Mouse (Mus musculus) forebrain, embryonic 12.5 days (tissue): ENCODE results near the gene Sumf2. TPM values are rescaled to one million over a fixed set of nuclear protein-coding genes. Genes with fewer than 3 reads are reported as not detected.
"Not testable (repeated sequence)": the region's sequence is repeated elsewhere in the genome, so short reads cannot be mapped to it uniquely, and the experiment has no call there.

Experiments used
- ATAC-seq: fragments of 200-750 bp; cut with Nextera tagmentation; 2 replicates; pipeline ENCODE4 v1.8.0; 2017; ENCODE audit warnings: moderate TSS enrichment; ENCODE audit not compliant: low FRiP score
- H3K27ac ChIP-seq: fragments of 300-500 bp; sonication (generic); 2 replicates; pipeline ENCODE4 v1.5.1; 2016; ENCODE audit warnings: mild to moderate bottlenecking
- H3K27me3 ChIP-seq: fragments of 300-500 bp; sonication (generic); 2 replicates; pipeline ENCODE4 v1.6.1; 2016; ENCODE audit warnings: mild to moderate bottlenecking
- H3K36me3 ChIP-seq: fragments of 300-500 bp; sonication (generic); replicated peaks from 2 replicates; pipeline ENCODE4 v1.6.1; 2016; ENCODE audit warnings: mild to moderate bottlenecking
- H3K4me1 ChIP-seq: fragments of 300-500 bp; sonication (generic); 2 replicates; pipeline ENCODE4 v1.6.1; 2016
- H3K4me2 ChIP-seq: fragments of 300-500 bp; sonication (generic); 2 replicates; pipeline ENCODE4 v1.6.1; 2016; ENCODE audit warnings: mild to moderate bottlenecking, moderate library complexity
- H3K4me3 ChIP-seq: fragments of 300-500 bp; sonication (generic); replicated peaks from 2 replicates; pipeline ENCODE4 v1.5.1; 2016; ENCODE audit warnings: mild to moderate bottlenecking
- H3K9ac ChIP-seq: fragments of 300-500 bp; sonication (generic); 2 replicates; pipeline ENCODE4 v1.6.1; 2016; ENCODE audit warnings: mild to moderate bottlenecking
- H3K9me3 ChIP-seq: fragments of 300-500 bp; sonication (generic); 2 replicates; pipeline ENCODE4 v1.6.1; 2016
- WGBS: fragments of 180-500 bp; shearing (Covaris S2); methylation state at CpG from one replicate; pipeline ENCODE4 v1.1.7; 2016; 5-methylcytosine and 5-hydroxymethylcytosine counted together
- polyA plus RNA-seq: library from polyadenylated mRNA; unstranded; fragments of >200 nt; fragmentation: Nextera tagmentation; extraction: Ambion mirVana; gene quantifications from 2 replicates; pipeline ENCODE4 v1.2.1, GENCODE M21; 2016

The Sumf2 gene
- polyA plus RNA-seq, 1 experiment from 2014 or later, result 49.2 TPM

DNA sequence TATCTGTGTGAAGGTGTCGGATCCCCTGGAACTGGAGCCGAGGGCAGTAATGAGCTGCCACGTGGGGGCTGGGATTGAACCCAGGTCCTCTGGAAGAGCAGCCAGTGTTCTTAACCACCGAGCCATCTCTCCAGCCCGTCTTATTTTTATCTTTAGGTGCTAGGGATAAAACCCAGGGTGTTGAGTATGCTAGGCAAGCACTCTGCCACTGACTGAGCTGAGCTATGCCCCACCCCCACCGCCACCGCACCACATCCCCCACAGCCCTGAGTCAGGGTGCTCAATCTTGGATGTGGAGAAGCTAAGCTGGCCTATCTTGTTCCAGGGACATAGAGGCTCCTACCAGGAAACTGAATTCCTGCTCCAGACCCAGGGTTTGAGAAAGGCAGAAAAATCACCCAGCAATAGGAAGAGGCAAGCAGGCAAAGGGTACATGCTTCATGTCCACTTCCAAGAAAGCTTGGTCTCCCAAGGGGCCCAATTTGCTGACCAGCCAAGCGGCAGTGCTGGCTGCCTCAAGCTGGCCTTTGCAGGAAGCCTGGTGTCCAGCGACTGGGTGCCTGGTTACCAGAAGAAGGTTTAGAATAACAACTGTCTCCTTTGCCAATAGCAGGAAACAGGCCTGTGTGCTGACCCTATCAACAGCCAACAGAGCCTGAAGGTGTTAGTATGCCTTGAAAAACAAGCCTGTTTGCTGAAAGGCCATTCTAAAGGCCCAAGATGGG lies 31.1 kb downstream of the Sumf2 start:
- H3K27ac ChIP-seq, result no peak overlapping the region
- no peaks in the 10 kb centered on the region for H3K27me3 ChIP-seq
- no peaks in the 10 kb centered on the region for H3K4me1 ChIP-seq
- H3K4me2 ChIP-seq, result no peak overlapping the region
- WGBS, result 78% methylated on average over 9 of the region's 9 CpGs
- H3K36me3 ChIP-seq, result peaks cover 25% of the 10 kb centered on the region
- no peak overlapping the region for H3K9ac ChIP-seq
- no peaks in the 10 kb centered on the region for H3K9me3 ChIP-seq
- no peak overlapping the region for H3K4me3 ChIP-seq
- no peak for ATAC-seq

DNA sequence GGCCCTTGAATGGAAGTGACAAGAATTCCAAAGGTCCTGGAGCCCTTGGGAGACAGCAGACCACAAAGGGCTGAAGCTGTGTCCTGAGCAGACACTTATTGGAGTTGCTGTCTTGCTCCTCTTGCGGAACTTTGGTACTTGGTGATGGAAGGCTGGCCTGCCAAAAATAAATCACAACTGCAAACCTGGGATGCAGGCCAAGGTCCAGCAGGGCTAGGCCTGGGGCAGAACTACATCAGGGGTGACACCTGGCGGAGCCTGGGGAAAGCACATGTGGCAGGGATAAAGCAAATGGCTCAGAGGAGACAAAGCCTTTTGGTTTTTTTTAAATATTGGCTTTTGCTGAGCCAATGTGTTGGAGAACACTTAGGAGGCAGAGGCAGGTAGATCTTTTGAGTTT lies 32.2 kb downstream of the Sumf2 start:
- 65% methylated on average over 2 of the region's 2 CpGs for WGBS
- no peak overlapping the region for H3K27ac ChIP-seq
- H3K4me2 ChIP-seq, result no peak overlapping the region
- no peak for ATAC-seq
- no peak overlapping the region for H3K4me3 ChIP-seq
- no peaks in the 10 kb centered on the region for H3K4me1 ChIP-seq
- peaks cover 31% of the 10 kb centered on the region for H3K36me3 ChIP-seq
- no peaks in the 10 kb centered on the region for H3K27me3 ChIP-seq
- H3K9me3 ChIP-seq, result no peaks in the 10 kb centered on the region
- no peak overlapping the region for H3K9ac ChIP-seq

DNA sequence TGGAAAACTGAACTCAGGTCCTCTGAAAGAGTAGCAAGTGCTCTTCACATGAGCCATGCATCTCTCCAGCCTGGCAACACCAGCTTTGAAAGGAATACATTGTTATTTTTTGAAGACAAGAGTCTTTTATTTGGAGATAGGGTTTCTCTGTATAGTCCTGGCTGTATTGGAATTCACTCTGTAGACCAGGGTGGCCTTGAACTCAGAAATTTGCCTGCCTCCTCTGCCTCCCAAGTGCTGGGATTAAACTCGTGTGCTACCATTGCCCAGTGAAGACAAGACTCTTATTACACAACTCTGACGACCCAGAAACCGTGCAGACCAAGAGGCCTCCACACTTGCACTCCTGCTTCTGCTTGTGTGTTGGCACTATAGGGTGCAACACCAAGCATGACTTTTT lies 33.1 kb downstream of the Sumf2 start:
- no peak overlapping the region for H3K27ac ChIP-seq
- H3K9ac ChIP-seq, result no peak overlapping the region
- peaks cover 40% of the 10 kb centered on the region for H3K36me3 ChIP-seq
- 77% methylated on average over 3 of the region's 3 CpGs for WGBS
- H3K4me2 ChIP-seq, result no peak overlapping the region
- no peak for ATAC-seq
- no peaks in the 10 kb centered on the region for H3K9me3 ChIP-seq
- no peaks in the 10 kb centered on the region for H3K27me3 ChIP-seq
- H3K4me3 ChIP-seq, result no peak overlapping the region
- no peaks in the 10 kb centered on the region for H3K4me1 ChIP-seq

DNA sequence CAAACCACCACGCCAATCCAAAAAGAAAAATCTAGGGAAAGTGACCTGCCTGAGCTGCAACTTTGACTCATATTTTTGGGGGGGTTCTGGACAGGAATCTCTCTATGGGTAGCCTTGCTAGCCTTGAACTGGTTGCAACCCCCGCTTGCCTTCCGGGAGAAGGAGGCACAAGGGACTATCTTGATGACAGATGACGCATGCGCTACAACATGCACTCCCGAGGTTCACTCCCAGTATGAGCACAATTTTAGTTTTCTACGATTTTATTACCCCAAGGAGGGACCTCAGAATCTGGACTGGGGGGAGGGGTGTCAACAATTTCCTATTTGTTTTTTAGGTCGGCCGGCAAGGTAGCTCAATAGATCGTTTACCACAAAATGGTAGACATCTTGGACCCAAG lies 39.5 kb downstream of the Sumf2 start:
- peak overlapping the region; percentile 91 for H3K4me3 ChIP-seq
- H3K4me1 ChIP-seq, result peaks cover 14% of the 10 kb centered on the region
- peaks cover 29% of the 10 kb centered on the region for H3K36me3 ChIP-seq
- H3K27me3 ChIP-seq, result no peaks in the 10 kb centered on the region
- peak overlapping the region; percentile 89 for H3K9ac ChIP-seq
- peak overlapping the region; percentile 83 for H3K4me2 ChIP-seq
- H3K9me3 ChIP-seq, result no peaks in the 10 kb centered on the region
- no peak for ATAC-seq
- 50% methylated on average over 10 of the region's 10 CpGs for WGBS
- H3K27ac ChIP-seq, result no peak overlapping the region

DNA sequence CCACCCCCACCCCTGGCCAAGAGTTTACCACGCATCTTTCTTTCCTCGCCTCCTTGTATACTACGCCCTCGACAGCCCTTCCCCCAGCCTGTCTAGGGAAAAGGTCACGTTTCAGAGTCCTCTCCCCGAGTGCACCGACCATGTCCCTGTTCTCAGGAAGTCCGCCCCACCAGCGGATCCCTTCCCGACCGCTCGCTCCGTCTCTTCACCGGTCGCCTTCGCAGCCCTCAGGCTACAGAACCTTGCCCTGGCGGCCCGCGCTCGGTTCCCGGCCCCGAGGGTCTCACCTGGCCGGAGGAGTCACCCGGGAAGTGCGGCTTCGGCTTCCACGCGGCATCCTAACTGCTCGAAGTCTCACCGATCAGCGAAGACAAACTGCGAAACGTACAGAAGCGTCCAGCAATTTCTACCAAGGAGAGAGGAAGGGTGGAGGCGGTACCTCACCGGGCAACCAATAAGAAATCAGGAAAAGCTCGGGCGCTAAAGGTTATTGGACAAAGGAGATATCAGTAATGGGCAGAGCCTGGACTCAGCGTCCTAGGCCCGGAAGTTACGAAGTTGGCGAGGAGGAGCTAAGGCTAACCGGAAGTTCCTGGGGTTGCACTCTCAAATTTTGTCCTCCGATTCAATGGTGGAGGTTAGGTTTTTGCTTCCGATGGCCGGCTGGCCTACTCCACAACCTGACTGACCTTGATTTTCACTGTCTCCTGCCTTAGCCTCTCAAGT lies 40.3 kb downstream of the Sumf2 start, which contains the start of gene Chchd2:
TSS of gene Chchd2 (minus strand) at position 560 of the 726 bp plus-strand sequence.
- ATAC-seq, result peak; percentile 100
- H3K36me3 ChIP-seq, result peaks cover 22% of the 10 kb centered on the region
- H3K4me3 ChIP-seq, result peak within 1 kb of the TSS; percentile 91
- H3K9ac ChIP-seq, result peak within 1 kb of the TSS; percentile 89
- peaks cover 14% of the 10 kb centered on the region for H3K4me1 ChIP-seq
- under 1% methylated on average over 46 of the region's 46 CpGs for WGBS
- peak within 1 kb of the TSS; percentile 83 for H3K4me2 ChIP-seq
- no peaks in the 10 kb centered on the region for H3K27me3 ChIP-seq
- H3K27ac ChIP-seq, result peak within 1 kb of the TSS; percentile 94
- no peaks in the 10 kb centered on the region for H3K9me3 ChIP-seq

DNA sequence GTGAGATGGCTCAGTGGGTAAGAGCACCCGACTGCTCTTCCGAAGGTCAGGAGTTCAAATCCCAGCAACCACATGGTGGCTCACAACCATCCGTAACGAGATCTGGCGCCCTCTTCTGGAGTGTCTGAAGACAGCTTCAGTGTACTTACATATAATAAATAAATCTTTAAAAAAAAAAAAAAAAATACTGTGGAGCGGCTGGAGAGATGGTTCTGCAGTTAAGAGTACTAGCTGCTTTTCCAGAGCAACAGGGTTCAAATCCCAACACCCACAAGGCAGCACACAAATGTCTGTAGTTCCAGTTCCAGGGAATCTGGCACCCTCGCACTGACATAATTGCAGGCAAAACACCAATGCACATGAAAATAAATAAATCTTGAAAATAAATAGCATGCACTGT lies 43.6 kb downstream of the Sumf2 start:
- not testable (repeated sequence) for H3K9me3 ChIP-seq, H3K9ac ChIP-seq, H3K27ac ChIP-seq, H3K27me3 ChIP-seq, ATAC-seq, H3K4me2 ChIP-seq, H3K36me3 ChIP-seq, H3K4me3 ChIP-seq
- H3K4me1 ChIP-seq, result peaks cover 14% of the 10 kb centered on the region
- 75% methylated on average over 7 of the region's 7 CpGs for WGBS

DNA sequence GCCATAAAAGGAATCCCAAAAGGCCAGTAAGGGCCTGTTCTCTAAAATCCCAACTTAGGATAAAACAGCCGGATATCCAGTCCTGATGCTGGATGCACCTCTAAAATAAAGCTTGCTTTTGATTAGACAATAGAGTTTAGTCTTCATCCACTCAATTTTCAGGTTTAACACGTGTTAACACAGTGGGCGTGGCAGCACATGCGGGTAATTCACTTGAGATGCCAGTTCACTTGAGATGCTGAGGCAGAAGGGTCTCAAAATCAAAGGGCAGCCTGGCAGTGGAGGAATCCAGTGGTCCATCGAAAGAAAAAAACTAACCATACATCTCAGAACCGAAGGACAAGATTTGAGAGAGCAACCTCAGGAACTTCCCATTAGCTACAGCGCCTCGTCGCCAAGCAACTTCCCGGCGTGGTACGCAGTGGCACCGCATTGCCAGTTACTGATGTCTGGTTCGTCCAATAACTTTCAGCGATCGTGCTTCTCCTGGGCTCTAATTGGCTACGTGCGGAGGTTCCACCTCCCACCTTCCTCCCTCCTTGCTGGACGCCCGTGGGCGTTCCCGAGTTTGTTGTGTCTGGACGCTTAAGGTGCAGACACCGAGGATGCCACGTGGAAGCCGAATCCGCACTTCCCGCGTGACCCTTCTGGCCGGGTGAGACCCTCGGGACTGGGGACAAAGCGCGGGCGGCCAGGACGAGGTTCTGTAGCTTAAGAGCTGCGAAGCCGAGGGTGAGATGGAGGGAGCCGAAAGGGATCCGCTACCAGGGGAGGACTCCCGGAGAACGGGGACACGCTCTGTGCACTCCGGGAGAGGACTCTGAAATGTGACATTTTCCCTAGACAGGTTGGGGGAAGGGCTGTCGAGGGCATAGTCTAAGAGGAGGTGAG lies 48.7 kb downstream of the Sumf2 start, which contains the start of gene Zbed5:
TSS of gene Zbed5 (plus strand) at position 526 of the 891 bp plus-strand sequence.
- whole genome bisulfite sequencing, result 2% methylated on average over 44 of the region's 44 CpGs
- Histone ChIP-seq H3K4me3 (peak within 1 kb of the TSS; percentile 61), H3K9ac (peak within 1 kb of the TSS; percentile 63), H3K27me3 (no peaks in the 10 kb centered on the region), H3K36me3 (no peaks in the 10 kb centered on the region), H3K4me1 (peaks cover 12% of the 10 kb centered on the region), H3K9me3 (no peaks in the 10 kb centered on the region), H3K4me2 (peak within 1 kb of the TSS; percentile 89), H3K27ac (0 out of 2 replicates have a peak within 1 kb of the TSS, but pooled peaks have one; percentile 36)
- peak; percentile 98 for ATAC-seq

DNA sequence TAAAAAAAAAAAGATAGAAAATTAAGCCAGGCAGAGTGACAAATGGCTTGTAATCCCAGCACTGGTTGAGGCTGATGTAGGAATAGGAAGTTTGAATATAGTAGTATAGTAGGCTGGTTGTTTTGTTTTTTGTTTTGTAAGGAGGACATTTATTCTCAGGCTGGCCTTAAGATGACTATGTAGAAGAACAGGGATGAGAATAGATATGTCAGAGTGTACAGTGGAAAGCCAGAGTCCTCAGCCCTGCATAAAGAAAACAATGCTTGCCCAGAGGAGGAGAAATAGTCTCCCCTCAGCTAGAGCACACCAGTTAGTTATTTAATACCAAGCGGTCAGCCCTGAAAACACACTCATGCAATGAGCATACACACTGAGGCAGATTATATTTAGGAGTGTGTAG lies 51.7 kb downstream of the Sumf2 start, which contains the start of gene Phkg1:
TSS of gene Phkg1 (minus strand) at position 101 of the 400 bp plus-strand sequence.
- H3K27me3 ChIP-seq, result no peaks in the 10 kb centered on the region
- H3K36me3 ChIP-seq, result no peaks in the 10 kb centered on the region
- 98% methylated on average over 1 of the region's 1 CpGs for WGBS
- H3K9ac ChIP-seq, result no peak within 1 kb of the TSS
- H3K4me2 ChIP-seq, result no peak within 1 kb of the TSS
- peaks cover 12% of the 10 kb centered on the region for H3K4me1 ChIP-seq
- H3K4me3 ChIP-seq, result no peak within 1 kb of the TSS
- H3K9me3 ChIP-seq, result no peaks in the 10 kb centered on the region
- H3K27ac ChIP-seq, result no peak within 1 kb of the TSS
- ATAC-seq, result no peak

DNA sequence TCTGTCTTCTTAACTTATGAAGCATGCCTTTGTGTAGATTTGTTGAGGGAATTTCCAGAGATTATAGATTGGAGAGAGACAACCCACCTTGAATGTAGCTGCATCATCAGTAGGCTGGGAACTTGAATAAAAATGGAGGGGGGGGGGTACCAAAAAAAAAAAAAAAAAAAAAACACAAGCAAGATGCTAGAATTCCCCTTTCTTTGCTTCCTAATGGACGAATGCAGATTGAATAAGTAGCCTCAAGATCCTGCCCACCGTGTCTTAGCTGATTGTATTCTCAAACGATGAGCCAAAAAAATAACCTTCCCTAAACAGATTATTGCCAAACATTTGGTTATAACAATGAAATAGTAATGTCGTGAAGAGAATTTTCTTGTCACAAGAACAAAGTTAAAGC lies 61.0 kb downstream of the Sumf2 start:
- Histone ChIP-seq H3K4me1 (peaks cover 7% of the 10 kb centered on the region; the same call in 1 of the 2 replicates), H3K4me2 (peak overlapping the region; percentile 67), H3K9me3 (no peaks in the 10 kb centered on the region), H3K27me3 (no peaks in the 10 kb centered on the region), H3K36me3 (no peaks in the 10 kb centered on the region), H3K27ac (peak overlapping the region; percentile 90), H3K4me3 (peak overlapping the region; percentile 58), H3K9ac (peak overlapping the region; percentile 53)
- 27% methylated on average over 4 of the region's 4 CpGs for WGBS
- ATAC-seq, result no peak

DNA sequence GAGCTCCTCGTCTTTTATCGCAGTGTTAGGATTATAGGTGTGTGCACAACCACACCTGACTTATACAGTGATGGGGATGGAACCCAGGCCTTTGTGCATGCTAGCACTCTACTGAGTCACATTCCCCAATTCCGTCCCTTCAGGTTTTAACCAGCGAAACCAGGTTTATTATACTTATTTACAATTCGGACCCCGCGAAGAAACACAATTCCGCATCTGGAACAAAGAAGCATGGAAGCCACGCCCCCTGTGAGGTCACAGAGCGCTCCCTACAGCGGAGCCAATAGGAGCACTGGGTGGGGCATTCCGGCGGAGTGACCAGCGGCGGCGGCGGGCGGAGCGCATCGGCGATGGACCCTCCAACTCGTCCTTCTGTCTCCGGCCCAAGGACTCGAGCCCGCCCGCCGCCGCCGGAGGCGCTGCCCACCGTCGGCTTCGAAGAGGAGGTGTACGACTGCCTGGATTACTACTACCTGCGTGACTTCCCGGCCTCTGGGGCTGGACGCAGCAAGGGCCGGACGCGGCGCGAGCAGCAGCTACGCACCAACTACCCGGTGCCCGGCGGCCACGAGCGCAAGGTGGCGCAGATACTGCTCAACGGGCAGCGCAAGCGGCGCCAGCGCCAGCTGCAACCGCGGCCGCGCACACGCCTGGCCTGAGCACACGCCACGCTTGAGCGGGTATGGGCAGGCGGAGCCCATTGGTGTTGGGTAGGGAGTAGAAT lies 61.6 kb downstream of the Sumf2 start, which contains the start of gene Nupr1l:
TSS of gene Nupr1l (plus strand) at position 299 of the 724 bp plus-strand sequence.
- Histone ChIP-seq H3K4me3 (peak within 1 kb of the TSS; percentile 58), H3K27ac (peak within 1 kb of the TSS; percentile 90), H3K27me3 (no peaks in the 10 kb centered on the region), H3K4me1 (peaks cover 7% of the 10 kb centered on the region; the same call in 1 of the 2 replicates), H3K4me2 (peak within 1 kb of the TSS; percentile 67), H3K9ac (peak within 1 kb of the TSS; percentile 66), H3K36me3 (no peaks in the 10 kb centered on the region), H3K9me3 (no peaks in the 10 kb centered on the region)
- ATAC-seq, result peak; percentile 99
- WGBS, result under 1% methylated on average over 63 of the region's 63 CpGs

DNA sequence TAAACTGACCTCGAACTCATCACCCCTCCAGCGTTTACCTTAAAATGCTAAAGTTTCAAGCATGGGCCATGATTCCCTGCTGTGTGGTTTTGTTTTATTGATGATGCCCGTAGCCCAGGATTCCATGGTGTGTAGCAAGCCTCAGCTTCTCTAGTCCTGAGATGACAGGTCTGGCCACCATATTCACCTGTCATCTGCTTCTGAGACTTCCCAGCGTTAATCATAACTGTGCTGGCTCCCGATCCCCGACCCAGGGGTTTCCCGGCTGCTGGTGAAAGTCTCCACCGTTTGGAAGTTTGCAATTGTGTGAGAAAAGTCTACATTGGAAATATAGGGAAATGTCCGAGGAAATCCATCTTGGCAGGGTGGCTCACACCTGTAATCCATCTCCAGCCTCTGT lies 62.4 kb downstream of the Sumf2 start:
- H3K36me3 ChIP-seq, result no peaks in the 10 kb centered on the region
- peaks cover 7% of the 10 kb centered on the region; the same call in 1 of the 2 replicates for H3K4me1 ChIP-seq
- H3K9ac ChIP-seq, result peak overlapping the region; percentile 66; the same call in 1 of the 2 replicates
- H3K27me3 ChIP-seq, result no peaks in the 10 kb centered on the region
- 75% methylated on average over 9 of the region's 9 CpGs for WGBS
- H3K27ac ChIP-seq, result peak overlapping the region; percentile 90
- H3K4me3 ChIP-seq, result peak overlapping the region; percentile 58
- no peaks in the 10 kb centered on the region for H3K9me3 ChIP-seq
- no peak for ATAC-seq
- H3K4me2 ChIP-seq, result peak overlapping the region; percentile 67
